Mouse (Mus musculus): ENCODE data around the gene Cecr2. TPM values are rescaled to one million over a fixed set of nuclear protein-coding genes. Genes with fewer than 3 reads are reported as not detected.

The Cecr2 gene
- polyA plus RNA-seq, 1 experiment from 2014 or later = 0.13 TPM

- no peaks in the 10 kb centered on the region for H3K4me1 ChIP-seq (replicated peaks; ENCODE audit: control insufficient read depth, insufficient read depth, low read length)
- H3K9ac ChIP-seq (ENCODE audit: low read depth, low read length) = no peak overlapping the region
- H3K27ac ChIP-seq (ENCODE audit: low read depth, low read length) = no peak overlapping the region
- 50% methylated on average over 5 of the region's 5 CpGs for WGBS
- H3K4me3 ChIP-seq (ENCODE audit: low read depth, low read length) = no peak overlapping the region
- no peaks in the 10 kb centered on the region for H3K36me3 ChIP-seq (ENCODE audit: control insufficient read depth, insufficient read depth)
- TF ChIP-seq CTCF (IDR thresholded peaks at IDR 0.05; ENCODE audit: low read depth) = no peak
- ATAC-seq = no peak
- no peaks in the 10 kb centered on the region for H3K27me3 ChIP-seq (replicated peaks; ENCODE audit: control insufficient read depth, insufficient read depth, low read length)
- H3K4me2 ChIP-seq (replicated peaks; ENCODE audit: low read depth) = no peak overlapping the region
- H3K9me3 ChIP-seq (ENCODE audit: control insufficient read depth) = no peaks in the 10 kb centered on the region
These were observed 18.0 kb upstream of the Cecr2 start for GRCm38 (mm10) chr6:120648205-120648604.

DNA sequence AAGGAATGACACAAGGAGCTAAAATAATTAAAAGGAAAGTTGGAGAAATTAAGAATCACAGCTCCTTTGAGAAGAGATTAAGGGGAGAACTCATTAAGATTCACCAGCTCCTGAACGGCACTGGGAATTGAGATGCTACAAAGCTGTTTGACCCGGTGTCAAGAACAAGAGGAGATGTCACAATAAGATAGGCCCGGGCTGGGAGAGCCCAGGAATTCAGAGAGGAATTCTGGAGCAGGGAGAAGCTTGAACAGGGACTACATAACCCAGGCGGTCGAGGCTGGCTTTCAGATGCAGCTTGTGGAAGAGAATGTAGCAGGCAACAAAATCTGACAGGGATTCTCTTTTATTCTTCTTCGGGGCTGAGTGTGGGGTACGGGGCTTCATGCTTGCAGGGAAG is 13.5 kb upstream of the Cecr2 start:
- Histone ChIP-seq H3K4me1 (replicated peaks; ENCODE audit: control insufficient read depth, insufficient read depth, low read length) (no peaks in the 10 kb centered on the region), H3K27me3 (replicated peaks; ENCODE audit: control insufficient read depth, insufficient read depth, low read length) (no peaks in the 10 kb centered on the region), H3K27ac (ENCODE audit: low read depth, low read length) (no peak overlapping the region), H3K9me3 (ENCODE audit: control insufficient read depth) (no peaks in the 10 kb centered on the region), H3K4me2 (replicated peaks; ENCODE audit: low read depth) (no peak overlapping the region), H3K4me3 (ENCODE audit: low read depth, low read length) (no peak overlapping the region), H3K36me3 (ENCODE audit: control insufficient read depth, insufficient read depth) (no peaks in the 10 kb centered on the region), H3K9ac (ENCODE audit: low read depth, low read length) (no peak overlapping the region)
- TF ChIP-seq CTCF (IDR thresholded peaks at IDR 0.05; ENCODE audit: low read depth) = no peak
- no peak for ATAC-seq
- 52% methylated on average over 7 of the region's 7 CpGs for WGBS

DNA sequence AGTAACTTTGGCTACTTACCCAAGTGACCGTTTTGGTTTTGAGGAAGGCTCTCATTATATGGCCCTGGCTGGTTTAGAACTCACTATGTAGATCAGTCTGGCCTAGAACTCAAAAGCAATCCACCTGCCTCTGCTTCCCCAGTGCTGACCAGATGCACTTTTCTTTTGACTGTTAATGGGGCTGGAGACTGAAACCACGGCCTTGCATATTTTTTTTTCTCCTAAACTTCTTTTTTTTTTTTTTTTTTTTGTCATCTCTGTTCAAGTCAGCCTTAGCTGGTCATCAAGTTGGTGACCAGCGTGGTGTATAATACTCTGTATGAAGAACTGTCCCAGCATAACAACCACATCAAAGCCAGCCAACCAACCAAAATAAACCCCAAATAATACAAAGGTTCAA is 10.5 kb upstream of the Cecr2 start:
- WGBS = 89% methylated on average over 3 of the region's 3 CpGs

DNA sequence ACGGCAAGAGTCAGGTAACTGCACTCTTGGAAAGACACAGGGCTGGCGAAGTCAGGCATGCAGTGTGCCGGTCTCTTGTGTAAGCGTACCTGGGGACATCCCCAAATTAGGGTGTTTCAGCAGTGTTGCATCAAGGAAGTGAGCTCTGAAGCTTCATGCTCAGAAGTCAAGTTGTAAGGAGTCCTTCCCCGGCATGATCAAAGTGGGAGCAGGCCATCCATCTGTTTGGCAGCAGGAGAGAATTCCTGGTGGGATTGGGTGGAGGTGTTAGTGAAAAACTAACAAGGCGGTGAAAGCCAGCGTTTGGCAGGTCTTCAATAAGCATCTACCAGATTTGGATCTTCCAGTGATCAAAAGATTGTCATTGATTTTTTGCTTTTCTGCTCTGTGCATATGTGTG is 7.3 kb upstream of the Cecr2 start:
- ATAC-seq = no peak
- H3K9me3 ChIP-seq (ENCODE audit: control insufficient read depth) = no peaks in the 10 kb centered on the region

More for the DNA sequence above, 10.5 kb upstream of the Cecr2 start:
- H3K4me3 ChIP-seq (ENCODE audit: low read depth, low read length) = no peak overlapping the region
- TF ChIP-seq CTCF (IDR thresholded peaks at IDR 0.05; ENCODE audit: low read depth) = no peak
- no peaks in the 10 kb centered on the region for H3K4me1 ChIP-seq (replicated peaks; ENCODE audit: control insufficient read depth, insufficient read depth, low read length)
- no peak overlapping the region for H3K4me2 ChIP-seq (replicated peaks; ENCODE audit: low read depth)
- H3K9ac ChIP-seq (ENCODE audit: low read depth, low read length) = no peak overlapping the region
- H3K27ac ChIP-seq (ENCODE audit: low read depth, low read length) = no peak overlapping the region
- no peaks in the 10 kb centered on the region for H3K36me3 ChIP-seq (ENCODE audit: control insufficient read depth, insufficient read depth)
- H3K27me3 ChIP-seq (replicated peaks; ENCODE audit: control insufficient read depth, insufficient read depth, low read length) = no peaks in the 10 kb centered on the region
- H3K9me3 ChIP-seq (ENCODE audit: control insufficient read depth) = no peaks in the 10 kb centered on the region
- no peak for ATAC-seq

DNA sequence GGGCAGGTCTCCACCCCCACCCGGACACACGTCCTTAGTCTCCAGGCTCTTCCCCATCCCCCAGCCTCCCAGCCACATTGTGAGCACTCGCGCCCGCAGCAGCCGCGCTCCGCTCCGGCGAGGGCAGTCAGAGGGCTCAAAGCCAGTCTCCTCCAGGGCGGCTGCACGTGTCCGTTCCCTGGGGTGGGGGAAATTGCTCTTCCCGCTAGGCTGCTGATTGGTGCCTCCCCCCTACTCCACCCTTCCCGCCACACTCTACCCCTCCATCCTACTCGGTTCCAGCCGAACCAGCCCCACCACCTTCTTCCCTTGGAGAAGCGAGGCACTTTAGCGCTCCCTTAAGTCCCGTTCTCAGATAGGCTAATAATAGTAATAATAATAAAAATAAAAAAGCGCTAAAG is 754 bp upstream of the Cecr2 start:
- no peak overlapping the region for H3K27ac ChIP-seq (ENCODE audit: low read depth, low read length)
- H3K9ac ChIP-seq (ENCODE audit: low read depth, low read length) = peak overlapping the region; percentile 50; the same call in 1 of the 2 replicates
- no peak for TF ChIP-seq CTCF (IDR thresholded peaks at IDR 0.05; ENCODE audit: low read depth)
- WGBS = 0% methylated on average over 21 of the region's 21 CpGs
- no peaks in the 10 kb centered on the region for H3K36me3 ChIP-seq (ENCODE audit: control insufficient read depth, insufficient read depth)
- H3K4me2 ChIP-seq (replicated peaks; ENCODE audit: low read depth) = peak overlapping the region; percentile 99
- peak overlapping the region; percentile 67 for H3K4me3 ChIP-seq (ENCODE audit: low read depth, low read length)
- H3K27me3 ChIP-seq (replicated peaks; ENCODE audit: control insufficient read depth, insufficient read depth, low read length) = peaks cover 27% of the 10 kb centered on the region
- H3K4me1 ChIP-seq (replicated peaks; ENCODE audit: control insufficient read depth, insufficient read depth, low read length) = 0 out of 2 replicates have a peak, but pooled peaks cover 4% of the 10 kb centered on the region
- ATAC-seq = peak; percentile 46
- H3K9me3 ChIP-seq (ENCODE audit: control insufficient read depth) = no peaks in the 10 kb centered on the region

More for the DNA sequence above, 7.3 kb upstream of the Cecr2 start:
- Histone ChIP-seq H3K4me2 (replicated peaks; ENCODE audit: low read depth) (no peak overlapping the region), H3K27ac (ENCODE audit: low read depth, low read length) (no peak overlapping the region), H3K4me1 (replicated peaks; ENCODE audit: control insufficient read depth, insufficient read depth, low read length) (no peaks in the 10 kb centered on the region), H3K4me3 (ENCODE audit: low read depth, low read length) (no peak overlapping the region), H3K36me3 (ENCODE audit: control insufficient read depth, insufficient read depth) (no peaks in the 10 kb centered on the region), H3K27me3 (replicated peaks; ENCODE audit: control insufficient read depth, insufficient read depth, low read length) (no peaks in the 10 kb centered on the region), H3K9ac (ENCODE audit: low read depth, low read length) (no peak overlapping the region)
- no peak for TF ChIP-seq CTCF (IDR thresholded peaks at IDR 0.05; ENCODE audit: low read depth)
- 55% methylated on average over 7 of the region's 7 CpGs for WGBS

DNA sequence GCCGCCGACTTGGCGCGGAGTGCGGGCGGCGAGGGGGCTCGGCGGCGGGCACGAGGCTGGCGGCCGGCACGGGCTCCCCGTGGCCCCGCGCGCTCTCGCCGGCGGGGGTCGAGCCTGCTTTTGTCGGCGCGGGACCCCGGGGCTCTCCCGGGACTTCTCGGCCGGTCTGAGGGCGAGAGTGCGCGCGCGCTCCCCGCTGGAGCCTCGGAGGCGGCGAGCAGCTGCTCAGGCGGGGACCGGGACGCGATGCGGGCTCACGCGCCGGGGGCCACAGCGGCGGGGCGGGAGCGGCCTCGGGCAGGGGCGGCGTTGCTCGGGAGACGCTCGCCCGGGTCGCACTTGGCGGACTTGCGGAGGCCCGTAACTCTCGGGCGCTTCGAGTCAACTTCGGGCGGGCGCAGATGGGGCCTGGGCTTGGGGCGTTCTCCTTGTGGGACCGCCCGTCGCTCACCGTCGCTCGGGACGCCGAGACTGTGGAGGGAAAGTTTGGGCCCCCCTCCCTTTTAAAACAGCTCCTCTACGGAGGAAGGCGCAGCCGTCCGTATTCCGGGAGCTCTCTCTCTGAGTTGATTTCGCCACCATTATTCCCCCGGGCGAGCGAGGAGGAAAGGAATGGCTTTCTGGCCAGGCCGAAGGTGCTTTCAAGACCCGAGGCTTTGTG is 722 bp downstream of the Cecr2 start:
- under 1% methylated on average over 83 of the region's 87 CpGs for WGBS
- peak; percentile 31; the same call in 1 of the 2 replicates for ATAC-seq
- Histone ChIP-seq H3K4me1 (replicated peaks; ENCODE audit: control insufficient read depth, insufficient read depth, low read length) (0 out of 2 replicates have a peak, but pooled peaks cover 4% of the 10 kb centered on the region), H3K27me3 (replicated peaks; ENCODE audit: control insufficient read depth, insufficient read depth, low read length) (peaks cover 27% of the 10 kb centered on the region), H3K4me2 (replicated peaks; ENCODE audit: low read depth) (peak overlapping the region; percentile 99), H3K9ac (ENCODE audit: low read depth, low read length) (peak overlapping the region; percentile 50; the same call in 1 of the 2 replicates), H3K27ac (ENCODE audit: low read depth, low read length) (peak overlapping the region; percentile 57), H3K36me3 (ENCODE audit: control insufficient read depth, insufficient read depth) (no peaks in the 10 kb centered on the region), H3K9me3 (ENCODE audit: control insufficient read depth) (no peaks in the 10 kb centered on the region), H3K4me3 (ENCODE audit: low read depth, low read length) (peak overlapping the region; percentile 67)
- TF ChIP-seq CTCF (IDR thresholded peaks at IDR 0.05; ENCODE audit: low read depth) = no peak
